Mouse (Mus musculus) gastrocnemius, postnatal 14 days (tissue): Measurements from ENCODE around the gene Nell2. TPM values are rescaled to one million over a fixed set of nuclear protein-coding genes. Genes with fewer than 3 reads are reported as not detected.
"Not testable (repeated sequence)": the region's sequence is repeated elsewhere in the genome, so short reads cannot be mapped to it uniquely, and the experiment has no call there.

ENCODE experiments used
- DNase-seq: peaks from one replicate; pipeline ENCODE4 v3.0.0; 2021; ENCODE audit warnings: mixed read lengths
- intact Hi-C: fragments of 180-260 bp; cut with DNase I; formaldehyde crosslinking; loops from one replicate; pipeline ENCODE4 v1.15.1; 2025; ENCODE audit warnings: low total_unique reads
- long read RNA-seq, 2 experiments: library from polyadenylated mRNA; stranded (forward); transcript quantifications; one replicate each; pipeline ENCODE4 v2.0.0; 2021
- total RNA-seq, 2 experiments: library from RNA; stranded (reverse); gene quantifications; 2 replicates each; pipeline ENCODE4 v1.2.3; 2021

The Nell2 gene
- total RNA-seq = under 1 TPM; 0.33 to 0.51 TPM
- long read RNA-seq, experiment 1, partial matches to known transcripts = 0 of 2 reads
- long read RNA-seq, experiment 1, other reads (novel, unspliced or antisense) = 0 of 2 reads
- long read RNA-seq, experiment 2 = 0 reads

- intact Hi-C loops = no loop called here
- DNase-seq = peak; percentile 29
These were observed at the start of gene Nell2 for GRCm38 (mm10) chr15:95527948-95528861. Nell2 (minus strand) TSS chr15:95528559.

- intact Hi-C loops = loop anchor here (5.0 to 10.0 kb wide), 2 partner anchors 802 to 850 kb away; no protein-coding TSS in a partner anchor
- peak; percentile 12 for DNase-seq
These were observed 46.3 kb upstream of the Nell2 start for GRCm38 (mm10) chr15:95574661-95575060.

GRCm38 (mm10) chr15:95569606-95570005 is 41.2 kb upstream of the Nell2 start:
- intact Hi-C loops = loop anchor here (5.0 to 10.0 kb wide), 2 partner anchors 797 to 845 kb away; no protein-coding TSS in a partner anchor
- no peak for DNase-seq

GRCm38 (mm10) chr15:95565160-95565559 is 36.8 kb upstream of the Nell2 start:
- intact Hi-C loops = no loop called here
- no peak for DNase-seq

GRCm38 (mm10) chr15:95561303-95561702 is 32.9 kb upstream of the Nell2 start:
- no peak for DNase-seq
- intact Hi-C loops = no loop called here

- intact Hi-C loops = no loop called here
- no peak for DNase-seq
These were observed 21.7 kb upstream of the Nell2 start for GRCm38 (mm10) chr15:95550011-95550410.

GRCm38 (mm10) chr15:95542632-95543031 is 14.3 kb upstream of the Nell2 start:
- intact Hi-C loops = no loop called here
- no peak for DNase-seq

GRCm38 (mm10) chr15:95536724-95537123 is 8.4 kb upstream of the Nell2 start:
- intact Hi-C loops = no loop called here
- DNase-seq = peak; percentile 6

- no peak for DNase-seq
- intact Hi-C loops = no loop called here
These were observed 7.9 kb upstream of the Nell2 start for GRCm38 (mm10) chr15:95536230-95536629.

GRCm38 (mm10) chr15:95534644-95535043 is 6.3 kb upstream of the Nell2 start:
- intact Hi-C loops = no loop called here
- DNase-seq = no peak

- intact Hi-C loops = no loop called here
- no peak for DNase-seq
These were observed 855 bp downstream of the Nell2 start for GRCm38 (mm10) chr15:95527461-95527947.

GRCm38 (mm10) chr15:95526626-95527411 is 1.5 kb downstream of the Nell2 start:
- intact Hi-C loops = no loop called here
- DNase-seq = no peak

- intact Hi-C loops = no loop called here
- DNase-seq = no peak
These were observed 2.4 kb downstream of the Nell2 start for GRCm38 (mm10) chr15:95525997-95526396.

GRCm38 (mm10) chr15:95518204-95518603 is 10.2 kb downstream of the Nell2 start:
- no peak for DNase-seq

GRCm38 (mm10) chr15:95513306-95513705 is 15.1 kb downstream of the Nell2 start:
- intact Hi-C loops = not testable (repeated sequence)

More at GRCm38 (mm10) chr15:95518204-95518603, 10.2 kb downstream of the Nell2 start:
- intact Hi-C loops = no loop called here

GRCm38 (mm10) chr15:95495666-95496065 is 32.7 kb downstream of the Nell2 start:
- no peak for DNase-seq
- intact Hi-C loops = no loop called here

More at GRCm38 (mm10) chr15:95513306-95513705, 15.1 kb downstream of the Nell2 start:
- DNase-seq = not testable (repeated sequence)

- intact Hi-C loops = no loop called here
- no peak for DNase-seq
These were observed 33.2 kb downstream of the Nell2 start for GRCm38 (mm10) chr15:95495193-95495592.

- DNase-seq = no peak
These were observed 36.2 kb downstream of the Nell2 start for GRCm38 (mm10) chr15:95492201-95492600.

GRCm38 (mm10) chr15:95489174-95489573 is 39.2 kb downstream of the Nell2 start:
- intact Hi-C loops = no loop called here
- DNase-seq = no peak

More at GRCm38 (mm10) chr15:95492201-95492600, 36.2 kb downstream of the Nell2 start:
- intact Hi-C loops = no loop called here

GRCm38 (mm10) chr15:95487961-95488360 is 40.4 kb downstream of the Nell2 start:
- intact Hi-C loops = no loop called here
- DNase-seq = no peak
